Mouse (Mus musculus) heart, embryonic 10.5 days (tissue): ENCODE data around the gene Rint1. TPM values are rescaled to one million over a fixed set of nuclear protein-coding genes. Genes with fewer than 3 reads are reported as not detected.

Source experiments
- DNase-seq: peaks from one replicate; pipeline ENCODE4 v3.0.0-alpha.2; 2017; ENCODE audit warnings: low spot score
- H3K27ac ChIP-seq: fragments of 300-500 bp; sonication (generic); 2 replicates; pipeline ENCODE4 v1.5.1; 2016; ENCODE audit warnings: mild to moderate bottlenecking
- H3K27me3 ChIP-seq: fragments of 300-500 bp; sonication (generic); 2 replicates; pipeline ENCODE4 v1.6.1; 2016; ENCODE audit warnings: mild to moderate bottlenecking; ENCODE audit not compliant: poor library complexity, insufficient read depth, severe bottlenecking
- H3K36me3 ChIP-seq: fragments of 300-500 bp; sonication (generic); 2 replicates; pipeline ENCODE4 v1.6.1; 2016; ENCODE audit warnings: mild to moderate bottlenecking, moderate library complexity
- H3K4me1 ChIP-seq: fragments of 300-500 bp; sonication (generic); 2 replicates; pipeline ENCODE4 v1.6.1; 2016; ENCODE audit warnings: mild to moderate bottlenecking
- H3K4me3 ChIP-seq: fragments of 300-500 bp; sonication (generic); 2 replicates; pipeline ENCODE4 v1.5.1; 2016; ENCODE audit warnings: mild to moderate bottlenecking, moderate library complexity
- H3K9me3 ChIP-seq: fragments of 300-500 bp; sonication (generic); 2 replicates; pipeline ENCODE4 v1.6.1; 2016; ENCODE audit warnings: mild to moderate bottlenecking, moderate library complexity
- WGBS: fragments of 180-500 bp; shearing (Covaris S2); methylation state at CpG from one replicate; pipeline ENCODE4 v1.1.7; 2016; 5-methylcytosine and 5-hydroxymethylcytosine counted together
- polyA plus RNA-seq: library from polyadenylated mRNA; unstranded; fragments of >200 nt; fragmentation: Nextera tagmentation; extraction: Ambion mirVana; gene quantifications from 2 replicates; pipeline ENCODE4 v1.2.1, GENCODE M21; 2016

Gene Rint1
- polyA plus RNA-seq, 1 experiment from 2014 or later = 31.6 TPM

DNA sequence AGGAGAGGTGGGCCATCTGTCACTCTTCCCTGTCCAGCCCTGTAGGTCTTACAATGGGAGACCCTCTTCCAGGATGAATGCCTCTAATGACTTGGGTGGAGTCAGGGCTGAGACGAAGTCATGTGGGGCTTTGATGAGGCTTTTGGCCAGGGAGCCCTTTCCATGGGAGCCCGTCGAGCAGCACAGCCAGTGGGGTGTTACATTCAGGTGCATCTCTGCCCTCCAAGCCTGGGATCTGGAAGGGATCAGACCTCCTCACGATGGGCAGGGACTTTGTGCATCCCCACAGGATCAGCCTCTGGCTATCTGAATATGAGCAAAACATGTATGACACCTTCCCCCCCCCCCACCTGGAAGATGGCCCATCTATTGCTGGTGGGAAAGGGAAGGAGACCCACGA lies 72.4 kb downstream of the Rint1 start:
- H3K27ac ChIP-seq = no peak overlapping the region
- WGBS = 83% methylated on average over 5 of the region's 5 CpGs
- peak; percentile 73 for DNase-seq
- H3K4me1 ChIP-seq = 0 out of 2 replicates have a peak, but pooled peaks cover 3% of the 10 kb centered on the region
- no peaks in the 10 kb centered on the region for H3K9me3 ChIP-seq
- H3K4me3 ChIP-seq = no peak overlapping the region
- H3K36me3 ChIP-seq = peaks cover 50% of the 10 kb centered on the region
- no peaks in the 10 kb centered on the region for H3K27me3 ChIP-seq

- H3K27me3 ChIP-seq = no peaks in the 10 kb centered on the region
- H3K9me3 ChIP-seq = no peaks in the 10 kb centered on the region
- DNase-seq = peak; percentile 67
- H3K4me3 ChIP-seq = no peak overlapping the region
- 91% methylated on average over 9 of the region's 9 CpGs for WGBS
- peaks cover 31% of the 10 kb centered on the region for H3K36me3 ChIP-seq
- no peak overlapping the region for H3K27ac ChIP-seq
- H3K4me1 ChIP-seq = 0 out of 2 replicates have a peak, but pooled peaks cover 3% of the 10 kb centered on the region
Observed at GRCm38 (mm10) chr5:23861721-23862120, 74.2 kb downstream of the Rint1 start.

GRCm38 (mm10) chr5:23862291-23862690 lies 74.8 kb downstream of the Rint1 start:
- Histone ChIP-seq H3K4me1 (0 out of 2 replicates have a peak, but pooled peaks cover 3% of the 10 kb centered on the region), H3K27ac (no peak overlapping the region), H3K36me3 (peaks cover 26% of the 10 kb centered on the region), H3K9me3 (no peaks in the 10 kb centered on the region), H3K4me3 (no peak overlapping the region), H3K27me3 (no peaks in the 10 kb centered on the region)
- WGBS = 82% methylated on average over 5 of the region's 5 CpGs
- peak; percentile 68 for DNase-seq

GRCm38 (mm10) chr5:23863166-23864053 lies 75.9 kb downstream of the Rint1 start:
- no peak overlapping the region for H3K27ac ChIP-seq
- H3K27me3 ChIP-seq = no peaks in the 10 kb centered on the region
- H3K4me1 ChIP-seq = 0 out of 2 replicates have a peak, but pooled peaks cover 3% of the 10 kb centered on the region
- H3K4me3 ChIP-seq = no peak overlapping the region
- H3K36me3 ChIP-seq = peaks cover 15% of the 10 kb centered on the region
- peak; percentile 58 for DNase-seq
- WGBS = 77% methylated on average over 7 of the region's 7 CpGs
- H3K9me3 ChIP-seq = no peaks in the 10 kb centered on the region

DNA sequence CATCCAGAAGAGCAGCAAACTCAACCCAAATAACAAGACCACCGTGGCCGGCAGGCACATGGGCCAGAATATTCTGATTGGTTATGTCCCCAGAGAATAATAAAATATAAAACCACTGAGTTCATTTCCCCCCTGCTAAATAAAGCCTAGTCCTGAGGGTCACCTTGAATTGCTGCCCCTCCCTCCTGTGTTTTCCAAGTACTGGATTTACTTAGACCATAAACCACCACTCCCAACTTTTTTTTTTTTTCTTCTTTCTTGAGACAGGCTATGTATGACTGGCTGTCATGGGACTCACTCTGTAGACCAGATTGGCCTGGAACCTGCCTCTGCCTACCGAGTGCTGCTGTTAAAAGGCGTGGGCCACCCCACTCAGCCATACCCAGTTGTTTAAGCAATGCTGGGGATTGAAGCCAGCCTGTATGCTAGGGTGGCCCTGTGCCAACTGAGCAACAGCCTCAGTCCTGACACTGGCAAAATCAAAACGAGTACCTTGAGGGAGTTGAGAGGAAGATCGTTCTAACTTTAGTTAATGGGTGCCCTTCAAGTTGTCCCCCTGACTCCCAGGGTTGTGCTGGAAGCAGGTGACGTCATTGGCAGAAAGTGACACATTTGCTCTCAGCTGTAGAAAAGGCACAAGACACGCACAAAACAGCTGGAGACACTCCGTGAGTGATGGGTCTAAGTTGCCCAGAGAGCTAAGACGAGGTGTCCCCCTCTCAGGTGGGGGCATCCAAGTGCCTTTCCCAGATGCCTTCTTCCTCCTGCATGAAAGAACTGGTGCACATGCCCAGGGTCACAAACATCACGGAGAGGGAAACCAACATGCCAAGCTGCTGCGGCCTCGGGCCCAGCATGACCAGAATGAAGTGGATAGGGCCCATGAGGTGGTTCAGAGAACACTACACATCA lies 76.8 kb downstream of the Rint1 start:
- Histone ChIP-seq H3K4me1 (0 out of 2 replicates have a peak, but pooled peaks cover 3% of the 10 kb centered on the region), H3K9me3 (no peaks in the 10 kb centered on the region), H3K27ac (no peak overlapping the region), H3K36me3 (peaks cover 7% of the 10 kb centered on the region), H3K4me3 (no peak overlapping the region), H3K27me3 (no peaks in the 10 kb centered on the region)
- DNase-seq = peak; percentile 74
- 86% methylated on average over 13 of the region's 13 CpGs for WGBS

DNA sequence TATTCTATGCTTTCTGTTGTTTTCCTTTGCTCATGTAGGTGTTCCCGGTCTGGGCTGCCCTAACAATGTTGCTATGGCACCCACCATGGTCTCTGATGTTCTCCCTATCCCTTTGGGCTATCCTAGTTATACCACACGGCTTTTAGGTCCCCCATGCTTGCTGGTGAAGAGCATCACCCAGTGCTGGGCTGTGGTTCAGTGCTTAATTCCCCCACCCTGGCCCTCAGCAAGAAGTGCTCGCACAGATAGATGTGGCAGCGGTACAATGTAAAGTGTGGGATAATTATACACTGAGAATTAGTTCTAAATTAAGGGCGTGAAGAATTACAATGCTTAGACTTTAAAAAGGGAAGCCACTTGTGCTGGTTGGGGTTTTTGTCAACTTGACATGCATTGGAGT lies 78.4 kb downstream of the Rint1 start:
- no peaks in the 10 kb centered on the region for H3K9me3 ChIP-seq
- no peak for DNase-seq
- no peak overlapping the region for H3K4me3 ChIP-seq
- H3K4me1 ChIP-seq = 0 out of 2 replicates have a peak, but pooled peaks cover 3% of the 10 kb centered on the region
- WGBS = 82% methylated on average over 5 of the region's 5 CpGs
- H3K36me3 ChIP-seq = no peaks in the 10 kb centered on the region
- no peak overlapping the region for H3K27ac ChIP-seq
- H3K27me3 ChIP-seq = no peaks in the 10 kb centered on the region

Other genes with a start within 250 kb of the Rint1 start
- gene Srpk2, start 103.1 kb upstream of the Rint1 start, polyA plus RNA-seq = 42.8 and 44.9 TPM in 2 replicates
- gene Pus7, start 4.0 kb upstream of the Rint1 start, polyA plus RNA-seq = 31.9 and 38.3 TPM in 2 replicates
- gene Tomm7, start 56.5 kb downstream of the Rint1 start, polyA plus RNA-seq = 97.3 and 108 TPM in 2 replicates
- 27.5 and 39.7 TPM in 2 replicates for gene Fam126a, start 243.0 kb downstream of the Rint1 start, polyA plus RNA-seq